Mouse (Mus musculus) lung, adult 2 months (tissue): ENCODE measurements at regions not wholly inside any gene's neighbourhood (a gene's known extent, or its start where the extent isn't known, plus 50 kb on each side); places are given as distances from the start of the nearest gene placed in this dataset.

ENCODE experiments used
- CTCF ChIP-seq: fragments of 200-500 bp; IDR thresholded peaks from 2 replicates; pipeline ENCODE4 v1.5.1; 2011; ENCODE audit warnings: mild to moderate bottlenecking, low read length, control low read depth; ENCODE audit not compliant: insufficient read depth
- POLR2A ChIP-seq: fragments of 200-500 bp; IDR thresholded peaks from 2 replicates; pipeline ENCODE4 v1.6.1; 2011; ENCODE audit warnings: low read depth, mild to moderate bottlenecking, control low read depth, low read length, borderline replicate concordance; ENCODE audit errors: extremely low read depth

DNA sequence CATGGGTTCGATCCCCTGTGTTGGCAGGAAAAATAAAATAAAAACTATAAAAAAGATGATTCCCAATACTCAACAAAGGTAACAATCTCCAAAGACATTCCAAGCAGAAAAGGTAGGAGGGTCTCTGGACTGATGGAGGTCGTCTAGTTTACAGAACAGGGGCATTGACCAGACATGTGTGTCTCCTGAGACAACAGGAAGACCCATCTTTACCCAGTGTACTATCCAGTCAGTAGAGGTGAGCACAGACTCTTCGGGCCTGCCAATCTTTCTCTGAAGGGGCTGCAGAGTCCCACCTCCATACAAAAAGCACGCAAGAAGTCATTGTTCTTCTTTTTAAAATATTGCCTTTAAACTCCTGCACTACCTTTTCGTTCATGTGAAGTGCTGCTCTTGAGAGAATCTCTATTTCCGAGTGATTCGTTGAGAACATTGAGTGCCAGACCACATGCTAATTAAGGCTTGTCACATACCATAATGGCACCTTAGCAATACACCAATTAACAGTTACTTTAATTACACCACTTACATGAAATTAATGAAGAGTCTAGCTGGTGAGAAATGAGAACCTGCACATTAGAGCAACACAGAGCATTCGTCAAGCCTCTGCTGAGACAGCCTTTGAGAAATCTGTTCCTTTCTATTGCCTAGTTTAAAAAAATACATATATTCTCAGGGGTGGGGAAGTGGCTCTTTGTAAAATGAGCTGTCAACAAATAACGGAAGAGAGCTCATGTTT is 69.5 kb upstream of the Mycn start:
- TF ChIP-seq POLR2A (no peak), CTCF (no peak)
